Mouse (Mus musculus) E14TG2a.4 (cell line): Measurements from ENCODE around the gene Tex46.

Source experiments
- CTCF ChIP-seq: conservative IDR thresholded peaks from 2 replicates; pipeline ENCODE4 v1.5.1; 2014; ENCODE audit warnings: low read length
- POU5F1 ChIP-seq: IDR thresholded peaks from 2 replicates; pipeline ENCODE4 v1.6.1; 2014; ENCODE audit warnings: low read length, borderline replicate concordance

- TF ChIP-seq CTCF, result no peak
- no peak for TF ChIP-seq POU5F1
Observed at GRCm38 (mm10) chr4:136637563-136638229, 27.5 kb downstream of the Tex46 start.
